Mouse (Mus musculus): ENCODE data around the gene Zpbp. TPM values are rescaled to one million over a fixed set of nuclear protein-coding genes. Genes with fewer than 3 reads are reported as not detected.

The Zpbp gene
- polyA plus RNA-seq (2012; rRNA removed) = not detected in 2 replicates

DNA sequence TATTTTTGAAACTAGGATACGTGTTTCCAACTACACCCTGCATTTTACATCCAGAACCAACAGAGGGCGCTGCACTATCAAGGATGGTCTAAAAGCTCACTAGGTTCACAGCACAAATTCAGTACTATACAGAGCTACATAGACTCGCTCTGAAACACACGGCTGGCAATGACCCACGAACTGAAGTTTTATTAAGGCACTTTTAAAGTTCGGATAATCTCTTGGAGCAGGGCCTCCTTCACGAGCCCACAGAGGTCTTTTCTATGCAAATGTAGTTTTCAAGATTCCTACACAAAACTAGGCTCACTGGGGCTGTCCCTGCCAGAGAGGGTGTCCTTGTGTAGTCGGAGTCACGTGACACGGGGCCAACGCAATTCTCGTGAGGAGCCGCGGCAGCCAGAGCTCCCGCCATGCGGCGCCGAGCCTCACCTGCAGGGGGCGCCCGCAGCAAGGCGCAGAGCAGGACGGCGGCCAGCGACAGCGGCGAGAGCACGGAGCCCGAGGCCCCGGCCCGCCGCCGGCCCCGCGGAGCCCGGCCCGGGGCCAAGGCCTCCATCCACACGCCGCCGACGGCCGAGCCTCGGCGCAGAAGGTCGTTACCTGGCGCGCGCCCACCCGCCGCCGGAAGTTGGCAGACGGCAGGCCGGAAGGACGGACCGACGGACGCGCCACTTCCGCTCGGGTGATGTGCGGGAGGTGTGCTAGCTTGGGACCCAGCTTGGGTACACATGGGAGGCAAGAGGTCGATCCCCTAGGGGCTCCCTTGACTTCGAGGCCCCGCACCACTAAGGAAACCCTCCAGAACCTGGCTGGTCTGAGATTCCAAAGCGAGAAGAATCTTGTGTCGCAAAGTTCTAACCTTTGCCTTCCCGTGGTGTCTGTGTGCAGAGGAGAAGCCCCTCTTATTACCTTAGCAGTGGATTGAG lies at the start of gene Zpbp, which contains the start of gene Spata48:
Zpbp (minus strand) TSS at position 774 of the 926 bp plus-strand sequence.
Spata48 (plus strand) TSS at position 460 of the 926 bp plus-strand sequence.

Other genes with a start within 250 kb of the Zpbp start
- gene Spata48, start 314 bp downstream of the Zpbp start, polyA plus RNA-seq (2012; rRNA removed) = 1.2 and 2.5 TPM in 2 replicates
- gene 4930512M02Rik, start 165.4 kb upstream of the Zpbp start, polyA plus RNA-seq (2012; rRNA removed) = not detected in 2 replicates
- gene Ikzf1, start 222.6 kb upstream of the Zpbp start, polyA plus RNA-seq (2012; rRNA removed) = 10.7 and 12.3 TPM in 2 replicates